Mouse (Mus musculus) lung, embryonic 14.5 days (tissue): ENCODE data around the gene Urah. TPM values are rescaled to one million over a fixed set of nuclear protein-coding genes. Genes with fewer than 3 reads are reported as not detected.

Source experiments
- ATAC-seq: fragments of 200-750 bp; cut with Nextera tagmentation; 2 replicates; pipeline ENCODE4 v1.8.0; 2017; ENCODE audit warnings: mild to moderate bottlenecking, moderate TSS enrichment, moderate library complexity; ENCODE audit not compliant: insufficient read depth
- DNase-seq: peaks from one replicate; pipeline ENCODE4 v3.0.0-alpha.2; 2015
- H3K27ac ChIP-seq: fragments of 300-500 bp; sonication (generic); 2 replicates; pipeline ENCODE4 v1.5.1; 2014; ENCODE audit warnings: low read depth, mild to moderate bottlenecking, moderate library complexity
- H3K27me3 ChIP-seq: fragments of 300-500 bp; sonication (generic); 2 replicates; pipeline ENCODE4 v1.6.1; 2014; ENCODE audit warnings: low read length, control low read depth; ENCODE audit not compliant: insufficient read depth
- H3K36me3 ChIP-seq: fragments of 300-500 bp; sonication (generic); 2 replicates; pipeline ENCODE4 v1.6.1; 2014; ENCODE audit warnings: control low read depth; ENCODE audit not compliant: insufficient read depth
- H3K4me1 ChIP-seq: fragments of 300-500 bp; sonication (generic); 2 replicates; pipeline ENCODE4 v1.6.1; 2014; ENCODE audit warnings: antibody characterized with exemption, control low read depth; ENCODE audit not compliant: insufficient read depth
- H3K4me2 ChIP-seq: fragments of 300-500 bp; sonication (generic); 2 replicates; pipeline ENCODE4 v1.6.1; 2014; ENCODE audit warnings: mild to moderate bottlenecking
- H3K4me3 ChIP-seq: fragments of 300-500 bp; sonication (generic); 2 replicates; pipeline ENCODE4 v1.5.1; 2014; ENCODE audit warnings: low read depth, low read length
- H3K9ac ChIP-seq: fragments of 300-500 bp; sonication (generic); 2 replicates; pipeline ENCODE4 v1.6.1; 2014
- H3K9me3 ChIP-seq: fragments of 300-500 bp; sonication (generic); 2 replicates; pipeline ENCODE4 v1.6.1; 2016; ENCODE audit warnings: low read depth, low read length, control low read depth
- CTCF ChIP-seq: IDR thresholded peaks from 2 replicates; pipeline ENCODE4 v1.5.1; 2016; ENCODE audit warnings: antibody characterized with exemption, low read depth
- WGBS: fragments of 180-500 bp; shearing (Covaris S2); extraction: QIAGEN DNeasy Blood & Tissue Kit; methylation state at CpG from one replicate; pipeline ENCODE4 v1.1.7; 2014; 5-methylcytosine and 5-hydroxymethylcytosine counted together
- polyA plus RNA-seq: library from polyadenylated mRNA; unstranded; fragments of >200 nt; fragmentation: Nextera tagmentation; extraction: Ambion mirVana; gene quantifications from 2 replicates; pipeline ENCODE4 v1.2.1, GENCODE M21; 2014

The Urah gene
- polyA plus RNA-seq, 1 experiment from 2014 or later: 2.2 TPM

DNA sequence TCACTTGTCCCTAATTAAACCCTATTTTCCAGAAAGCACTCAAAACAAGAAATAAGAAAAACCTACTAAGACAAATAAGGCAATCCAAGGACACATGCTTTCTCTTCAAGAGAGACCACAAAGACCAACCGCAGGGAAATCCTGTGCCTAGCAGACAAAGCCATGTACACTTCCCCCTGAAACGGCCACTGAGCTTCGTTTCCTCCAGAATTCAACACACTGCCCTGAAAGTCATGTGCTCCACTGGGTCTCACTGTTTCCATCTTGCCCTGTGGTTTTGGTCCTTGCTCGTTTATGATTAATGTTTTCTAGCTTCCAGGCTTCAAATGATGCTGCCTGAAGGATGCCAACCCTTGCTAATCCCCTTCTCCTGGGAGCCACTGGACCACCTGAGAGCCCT lies 39.4 kb downstream of the Urah start:
- TF ChIP-seq CTCF: no peak
- Histone ChIP-seq H3K4me2 (no peak overlapping the region), H3K9ac (no peak overlapping the region), H3K4me1 (no peaks in the 10 kb centered on the region), H3K9me3 (no peaks in the 10 kb centered on the region), H3K36me3 (peaks cover 23% of the 10 kb centered on the region; the same call in 1 of the 2 replicates), H3K27ac (no peak overlapping the region), H3K27me3 (no peaks in the 10 kb centered on the region), H3K4me3 (no peak overlapping the region)
- WGBS: 88% methylated on average over 4 of the region's 4 CpGs
- DNase-seq (no peak), ATAC-seq (no peak)

DNA sequence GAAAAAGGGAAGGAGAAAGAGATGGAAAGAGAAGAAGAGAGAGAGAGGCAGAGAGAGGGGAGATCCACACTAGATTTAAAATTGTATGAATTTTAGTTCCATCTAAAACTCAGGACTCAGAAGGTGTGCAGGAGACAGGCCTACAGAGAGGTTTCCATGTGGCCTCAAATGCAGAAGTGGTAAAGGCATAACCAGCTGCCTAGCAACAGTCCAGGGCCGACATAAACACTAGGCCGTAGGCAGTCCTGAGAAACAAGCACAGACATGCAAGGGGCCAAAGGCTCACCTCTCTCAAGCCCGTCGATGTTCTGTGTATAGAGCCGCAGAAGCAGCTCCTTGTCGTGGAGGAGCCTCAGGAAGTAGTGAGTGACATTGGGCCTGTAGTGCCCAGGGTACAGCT lies 42.5 kb downstream of the Urah start:
- DNase-seq (no peak), ATAC-seq (no peak)
- H3K27me3 ChIP-seq: no peaks in the 10 kb centered on the region
- no peaks in the 10 kb centered on the region for H3K9me3 ChIP-seq
- H3K9ac ChIP-seq: no peak overlapping the region
- no peak for TF ChIP-seq CTCF
- H3K4me3 ChIP-seq: no peak overlapping the region
- no peaks in the 10 kb centered on the region for H3K4me1 ChIP-seq
- no peak overlapping the region for H3K4me2 ChIP-seq
- WGBS: 81% methylated on average over 6 of the region's 6 CpGs
- peaks cover 23% of the 10 kb centered on the region; the same call in 1 of the 2 replicates for H3K36me3 ChIP-seq
- no peak overlapping the region for H3K27ac ChIP-seq

GRCm38 (mm10) chr7:140879355-140879754 lies 44.5 kb downstream of the Urah start:
- WGBS: 85% methylated on average over 7 of the region's 7 CpGs
- no peak for ATAC-seq
- H3K4me1 ChIP-seq: peaks cover 4% of the 10 kb centered on the region; the same call in 1 of the 2 replicates
- no peaks in the 10 kb centered on the region for H3K9me3 ChIP-seq
- no peak for DNase-seq
- H3K36me3 ChIP-seq: peaks cover 26% of the 10 kb centered on the region; the same call in 1 of the 2 replicates
- H3K27ac ChIP-seq: no peak overlapping the region
- H3K9ac ChIP-seq: no peak overlapping the region
- H3K27me3 ChIP-seq: no peaks in the 10 kb centered on the region
- H3K4me2 ChIP-seq: no peak overlapping the region
- TF ChIP-seq CTCF: no peak
- H3K4me3 ChIP-seq: no peak overlapping the region

- TF ChIP-seq CTCF: no peak
- 78% methylated on average over 3 of the region's 3 CpGs for WGBS
- peaks cover 22% of the 10 kb centered on the region; the same call in 1 of the 2 replicates for H3K36me3 ChIP-seq
- no peak overlapping the region for H3K27ac ChIP-seq
- no peak overlapping the region for H3K9ac ChIP-seq
- peaks cover 4% of the 10 kb centered on the region; the same call in 1 of the 2 replicates for H3K4me1 ChIP-seq
- no peaks in the 10 kb centered on the region for H3K9me3 ChIP-seq
- DNase-seq: no peak
- peak overlapping the region; percentile 87 for H3K4me2 ChIP-seq
- no peak for ATAC-seq
- H3K27me3 ChIP-seq: no peaks in the 10 kb centered on the region
- no peak overlapping the region for H3K4me3 ChIP-seq
Observed at GRCm38 (mm10) chr7:140880419-140880818, 45.6 kb downstream of the Urah start.

- peaks cover 4% of the 10 kb centered on the region; the same call in 1 of the 2 replicates for H3K4me1 ChIP-seq
- peak overlapping the region; percentile 89 for H3K4me3 ChIP-seq
- no peak for DNase-seq
- H3K9me3 ChIP-seq: no peaks in the 10 kb centered on the region
- ATAC-seq: no peak
- H3K27me3 ChIP-seq: no peaks in the 10 kb centered on the region
- peak overlapping the region; percentile 79 for H3K9ac ChIP-seq
- 0 out of 2 replicates have a peak overlapping the region, but pooled peaks have one; percentile 88 for H3K27ac ChIP-seq
- no peak for TF ChIP-seq CTCF
- 13% methylated on average over 8 of the region's 8 CpGs for WGBS
- H3K4me2 ChIP-seq: peak overlapping the region; percentile 87
- peaks cover 26% of the 10 kb centered on the region; the same call in 1 of the 2 replicates for H3K36me3 ChIP-seq
Observed at GRCm38 (mm10) chr7:140880865-140881515, 46.2 kb downstream of the Urah start.

GRCm38 (mm10) chr7:140881696-140882468 lies 47.1 kb downstream of the Urah start, which contains the start of the genes Psmd13 and Sirt3:
Psmd13 (plus strand) TSS chr7:140881968.
Sirt3 (minus strand) TSS chr7:140882309.
- H3K4me2 ChIP-seq: peak within 1 kb of the TSS; percentile 87
- TF ChIP-seq CTCF: no peak
- ATAC-seq (peak; percentile 97), DNase-seq (peak; percentile 98)
- H3K27me3 ChIP-seq: no peaks in the 10 kb centered on the region
- H3K4me3 ChIP-seq: peak within 1 kb of the TSS; percentile 89
- H3K4me1 ChIP-seq: peaks cover 4% of the 10 kb centered on the region; the same call in 1 of the 2 replicates
- H3K36me3 ChIP-seq: peaks cover 28% of the 10 kb centered on the region
- under 1% methylated on average over 59 of the region's 59 CpGs for WGBS
- no peaks in the 10 kb centered on the region for H3K9me3 ChIP-seq
- H3K9ac ChIP-seq: peak within 1 kb of the TSS; percentile 79
- peak within 1 kb of the TSS; percentile 88 for H3K27ac ChIP-seq

DNA sequence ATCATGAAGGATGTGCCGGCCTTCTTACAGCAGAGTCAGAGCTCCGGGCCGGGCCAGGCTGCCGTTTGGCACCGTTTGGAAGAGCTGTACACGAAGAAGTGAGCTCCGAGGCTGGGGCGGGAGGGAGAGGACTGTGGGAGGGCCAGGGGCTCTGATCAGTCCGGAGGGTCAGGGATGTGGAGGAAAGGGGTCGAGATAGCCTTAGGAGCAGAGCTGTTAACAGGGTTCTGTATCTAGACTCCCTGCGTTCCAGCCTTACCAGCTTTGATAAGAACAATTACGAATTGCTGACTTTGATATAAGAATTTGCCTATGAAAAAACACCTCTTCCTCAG lies 47.6 kb downstream of the Urah start:
- H3K27ac ChIP-seq: peak overlapping the region; percentile 38; the same call in 1 of the 2 replicates
- ATAC-seq: peak; percentile 54; the same call in 1 of the 2 replicates
- H3K27me3 ChIP-seq: no peaks in the 10 kb centered on the region
- TF ChIP-seq CTCF: no peak
- H3K36me3 ChIP-seq: peaks cover 28% of the 10 kb centered on the region
- H3K9me3 ChIP-seq: no peaks in the 10 kb centered on the region
- H3K4me3 ChIP-seq: peak overlapping the region; percentile 89
- peak overlapping the region; percentile 87 for H3K4me2 ChIP-seq
- peaks cover 4% of the 10 kb centered on the region; the same call in 1 of the 2 replicates for H3K4me1 ChIP-seq
- peak overlapping the region; percentile 79 for H3K9ac ChIP-seq
- WGBS: 0% methylated on average over 12 of the region's 12 CpGs
- DNase-seq: no peak

Other genes with a start within 250 kb of the Urah start
- gene Olfr46, start 233.7 kb upstream of the Urah start, polyA plus RNA-seq: not detected in 2 replicates
- not detected in 2 replicates for gene Olfr61, start 206.0 kb upstream of the Urah start, polyA plus RNA-seq
- not detected in 2 replicates for gene Olfr53, start 188.6 kb upstream of the Urah start, polyA plus RNA-seq
- gene Olfr539, start 175.1 kb upstream of the Urah start, polyA plus RNA-seq: not detected in 2 replicates
- gene Olfr45, start 153.1 kb upstream of the Urah start, polyA plus RNA-seq: not detected in 2 replicates
- gene Olfr541, start 137.8 kb upstream of the Urah start, polyA plus RNA-seq: not detected in 2 replicates
- gene Cyp2e1, start 71.3 kb upstream of the Urah start, polyA plus RNA-seq: 0.09 TPM in 1 of 2 replicates, not detected in the other
- gene Syce1, start 47.2 kb upstream of the Urah start, polyA plus RNA-seq: 0.68 TPM in 1 of 2 replicates, not detected in the other
- gene Zfp941, start 12.8 kb upstream of the Urah start, polyA plus RNA-seq: 0.77 and 0.83 TPM in 2 replicates
- not detected in 2 replicates for gene Scgb1c1, start 10.5 kb downstream of the Urah start, polyA plus RNA-seq
- gene Odf3, start 12.8 kb downstream of the Urah start, polyA plus RNA-seq: 0.18 TPM in 1 of 2 replicates, not detected in the other
- gene Gm45785, start 21.3 kb downstream of the Urah start, polyA plus RNA-seq: not detected in 2 replicates
- 53.8 and 54.8 TPM in 2 replicates for gene Ric8a, start 21.9 kb downstream of the Urah start, polyA plus RNA-seq
- 40.9 and 47.0 TPM in 2 replicates for gene Bet1l, start 22.6 kb downstream of the Urah start, polyA plus RNA-seq
- gene Psmd13, start 47.0 kb downstream of the Urah start, polyA plus RNA-seq: 139 and 167 TPM in 2 replicates
- gene Sirt3, start 47.3 kb downstream of the Urah start, polyA plus RNA-seq: 16.6 and 18.2 TPM in 2 replicates
- gene Cox8b, start 65.4 kb downstream of the Urah start, polyA plus RNA-seq: 1.7 TPM in 1 of 2 replicates, not detected in the other
- 0.08 TPM in 1 of 2 replicates, not detected in the other for gene Nlrp6, start 85.9 kb downstream of the Urah start, polyA plus RNA-seq
- 20.7 and 22.6 TPM in 2 replicates for gene Pgghg, start 106.4 kb downstream of the Urah start, polyA plus RNA-seq
- gene Ifitm5, start 115.3 kb downstream of the Urah start, polyA plus RNA-seq: 1.0 and 1.3 TPM in 2 replicates
- gene Gm45717, start 120.9 kb downstream of the Urah start, polyA plus RNA-seq: not detected in 2 replicates
- 1,035 and 1,087 TPM in 2 replicates for gene Ifitm2, start 121.0 kb downstream of the Urah start, polyA plus RNA-seq
- 35.4 and 42.5 TPM in 2 replicates for gene Ifitm1, start 132.2 kb downstream of the Urah start, polyA plus RNA-seq
- gene Ifitm3, start 175.8 kb downstream of the Urah start, polyA plus RNA-seq: 164 and 183 TPM in 2 replicates
- gene Ifitm6, start 182.9 kb downstream of the Urah start, polyA plus RNA-seq: 0.49 and 1.1 TPM in 2 replicates
- gene Gm17387, start 194.1 kb downstream of the Urah start, polyA plus RNA-seq: not detected in 2 replicates
- gene B4galnt4, start 226.1 kb downstream of the Urah start, polyA plus RNA-seq: 5.6 and 7.1 TPM in 2 replicates
- gene Pkp3, start 243.2 kb downstream of the Urah start, polyA plus RNA-seq: 7.5 and 8.7 TPM in 2 replicates